Mouse (Mus musculus): ENCODE data around the gene Wars. TPM values are rescaled to one million over a fixed set of nuclear protein-coding genes. Genes with fewer than 3 reads are reported as not detected.
"Not testable (repeated sequence)": the region's sequence is repeated elsewhere in the genome, so short reads cannot be mapped to it uniquely, and the experiment has no call there.

Gene Wars
- polyA plus RNA-seq, 1 experiment from 2014 or later = 103 TPM

DNA sequence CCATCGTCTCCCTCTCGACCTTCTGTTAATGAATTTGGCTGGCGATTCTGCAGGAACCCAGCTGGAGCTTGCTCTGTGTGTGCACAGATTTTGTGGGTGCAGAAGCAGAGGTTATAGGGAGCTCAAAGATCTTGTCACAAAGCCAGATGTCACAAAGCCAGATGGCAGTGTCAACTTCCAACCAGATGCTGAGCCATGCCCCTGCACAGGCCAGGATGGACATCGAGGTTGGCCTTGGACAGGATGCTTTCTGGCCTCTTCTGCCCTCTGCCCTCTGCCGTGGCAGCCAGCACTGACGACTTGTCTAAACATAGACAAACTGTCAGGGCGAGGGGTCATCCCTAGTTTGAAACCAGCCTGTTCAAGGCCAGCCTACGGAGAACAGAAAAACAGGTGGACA lies 43.8 kb downstream of the Wars start:
- peaks cover 9% of the 10 kb centered on the region; the same call in 1 of the 2 replicates for H3K4me1 ChIP-seq
- no peak overlapping the region for H3K9ac ChIP-seq
- H3K4me3 ChIP-seq = no peak overlapping the region
- H3K36me3 ChIP-seq (ENCODE audit: poor library complexity, severe bottlenecking) = peaks cover 27% of the 10 kb centered on the region
- ATAC-seq = no peak
- H3K27ac ChIP-seq = no peak overlapping the region
- no peak overlapping the region for H3K4me2 ChIP-seq
- 81% methylated on average over 8 of the region's 8 CpGs for WGBS
- no peaks in the 10 kb centered on the region for H3K27me3 ChIP-seq
- H3K9me3 ChIP-seq (replicated peaks) = no peaks in the 10 kb centered on the region

DNA sequence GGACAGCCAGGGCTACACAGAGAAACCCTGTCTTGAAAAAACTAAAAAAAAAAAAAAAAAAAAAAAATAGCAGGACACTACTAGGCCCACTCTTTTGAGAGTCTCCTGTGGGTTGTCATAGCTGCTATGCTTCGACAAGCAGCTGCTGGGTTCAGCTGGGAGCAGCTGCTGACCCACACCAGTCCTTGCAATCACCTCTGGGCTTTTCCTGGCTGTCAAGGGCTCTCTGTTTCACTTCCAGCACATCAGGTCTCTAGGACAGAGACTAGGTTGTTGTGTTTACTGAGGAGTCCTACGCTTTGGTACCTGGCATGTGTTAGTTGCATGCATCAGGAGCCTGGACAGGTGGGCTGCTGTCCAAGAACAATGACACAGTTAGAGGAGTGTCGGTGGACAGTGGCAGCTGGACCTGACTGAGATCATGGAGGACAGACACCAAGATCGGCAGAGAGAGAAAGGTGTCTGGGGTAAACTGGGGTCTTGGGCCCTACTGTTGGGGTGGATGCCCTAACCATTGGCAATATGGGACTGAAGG lies 44.4 kb downstream of the Wars start:
- peaks cover 32% of the 10 kb centered on the region for H3K36me3 ChIP-seq (ENCODE audit: poor library complexity, severe bottlenecking)

DNA sequence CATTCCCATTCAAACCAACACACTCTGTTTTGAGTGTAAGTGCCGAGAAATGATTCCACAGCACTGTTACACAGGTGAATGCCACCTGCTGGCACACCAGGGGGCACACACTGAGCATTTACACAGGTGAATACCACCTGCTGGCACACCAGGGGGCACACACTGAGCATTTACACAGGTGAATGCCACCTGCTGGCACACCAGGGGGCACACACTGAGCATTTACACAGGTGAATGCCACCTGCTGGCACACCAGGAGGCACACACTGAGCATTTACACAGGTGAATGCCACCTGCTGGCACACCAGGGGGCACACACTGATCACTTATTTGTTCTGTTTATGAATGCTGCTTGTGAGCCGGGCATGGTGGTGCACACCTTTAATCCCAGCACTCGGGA lies 45.9 kb downstream of the Wars start:
- not testable (repeated sequence) for H3K9me3 ChIP-seq (replicated peaks); H3K27ac ChIP-seq; H3K4me3 ChIP-seq; H3K4me1 ChIP-seq; H3K9ac ChIP-seq; H3K4me2 ChIP-seq; H3K27me3 ChIP-seq; ATAC-seq
- H3K36me3 ChIP-seq (ENCODE audit: poor library complexity, severe bottlenecking) = peaks cover 45% of the 10 kb centered on the region
- WGBS = 85% methylated on average over 3 of the region's 3 CpGs

More for the DNA sequence above, 44.4 kb downstream of the Wars start:
- no peak for ATAC-seq
- Histone ChIP-seq H3K27me3 (no peaks in the 10 kb centered on the region), H3K4me1 (peaks cover 9% of the 10 kb centered on the region; the same call in 1 of the 2 replicates), H3K4me3 (no peak overlapping the region), H3K27ac (no peak overlapping the region), H3K9me3 (replicated peaks) (no peaks in the 10 kb centered on the region), H3K4me2 (no peak overlapping the region), H3K9ac (no peak overlapping the region)
- WGBS = 90% methylated on average over 4 of the region's 4 CpGs

DNA sequence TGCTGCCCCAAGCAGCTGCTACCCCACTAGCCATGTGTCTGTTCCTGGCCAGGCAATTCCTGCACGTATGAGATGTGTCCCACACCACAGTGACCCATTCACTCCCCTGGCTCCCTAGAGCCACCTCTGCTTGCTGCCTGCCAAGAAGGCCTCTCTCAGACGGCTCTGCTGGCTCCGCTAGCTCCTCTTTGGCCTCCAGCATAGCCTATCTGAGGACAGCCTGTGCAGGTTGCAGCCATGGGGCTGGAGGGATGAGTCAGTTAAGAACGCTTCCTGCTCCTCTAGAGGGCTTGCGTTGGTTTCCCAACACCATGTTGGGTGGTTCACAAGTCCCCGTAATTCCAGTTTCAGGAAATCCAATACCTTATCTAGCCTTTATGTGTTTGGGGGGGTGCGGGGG lies 51.3 kb downstream of the Wars start:
- WGBS = 87% methylated on average over 7 of the region's 7 CpGs
- Histone ChIP-seq H3K9ac (no peak overlapping the region), H3K4me1 (peaks cover 15% of the 10 kb centered on the region), H3K4me2 (no peak overlapping the region), H3K9me3 (replicated peaks) (no peaks in the 10 kb centered on the region; the same call in 1 of the 2 replicates), H3K27me3 (no peaks in the 10 kb centered on the region), H3K4me3 (no peak overlapping the region), H3K27ac (no peak overlapping the region), H3K36me3 (ENCODE audit: poor library complexity, severe bottlenecking) (peaks cover 63% of the 10 kb centered on the region)
- no peak for ATAC-seq

DNA sequence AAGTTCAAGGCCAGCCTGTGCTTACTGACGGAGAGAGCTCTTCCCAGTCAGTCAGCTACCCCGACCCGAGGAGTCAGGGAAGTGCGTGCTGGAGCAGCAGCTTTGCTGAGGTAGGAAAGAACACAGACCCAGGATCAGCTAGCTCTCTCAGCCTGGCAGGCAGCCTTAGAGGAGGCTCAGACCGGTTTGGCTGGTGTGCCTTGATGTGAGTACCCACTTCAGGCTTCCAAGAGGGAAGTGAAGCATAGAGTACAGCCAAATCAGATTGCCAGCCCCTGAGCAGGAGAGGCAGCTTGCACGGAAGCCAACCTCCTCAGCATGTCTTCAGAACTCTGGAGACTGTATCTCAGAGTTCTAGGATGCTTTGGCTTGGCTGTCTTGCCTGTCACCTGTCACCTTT lies 52.8 kb downstream of the Wars start:
- Histone ChIP-seq H3K27me3 (no peaks in the 10 kb centered on the region), H3K27ac (no peak overlapping the region), H3K4me1 (peaks cover 30% of the 10 kb centered on the region), H3K36me3 (ENCODE audit: poor library complexity, severe bottlenecking) (peaks cover 58% of the 10 kb centered on the region), H3K4me2 (no peak overlapping the region), H3K4me3 (no peak overlapping the region), H3K9ac (no peak overlapping the region), H3K9me3 (replicated peaks) (no peaks in the 10 kb centered on the region; the same call in 1 of the 2 replicates)
- WGBS = 94% methylated on average over 6 of the region's 6 CpGs
- no peak for ATAC-seq

DNA sequence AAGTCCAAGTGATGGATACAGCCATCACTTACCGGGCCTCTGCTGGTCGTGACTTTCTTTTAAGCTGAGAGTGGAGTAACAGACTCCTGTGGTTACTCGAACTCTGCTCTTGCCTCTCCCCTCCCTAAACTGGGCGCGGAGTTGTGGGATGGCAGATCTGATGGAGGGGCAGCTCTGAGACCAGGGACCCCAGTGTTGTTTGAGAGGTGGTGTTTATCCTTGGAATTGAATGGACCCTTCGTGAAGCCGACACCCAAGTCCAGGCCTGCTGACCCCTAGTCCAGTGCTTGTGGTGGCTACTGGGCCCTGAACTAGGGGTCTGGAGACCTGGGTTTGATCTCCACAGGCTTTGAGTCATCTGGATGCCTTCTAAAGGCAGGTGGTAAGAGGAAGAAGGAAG lies 57.3 kb downstream of the Wars start:
- Histone ChIP-seq H3K9ac (peak overlapping the region; percentile 81), H3K9me3 (replicated peaks) (no peaks in the 10 kb centered on the region), H3K4me1 (peaks cover 61% of the 10 kb centered on the region), H3K4me3 (peak overlapping the region; percentile 74), H3K27me3 (no peaks in the 10 kb centered on the region), H3K27ac (0 out of 2 replicates have a peak overlapping the region, but pooled peaks have one; percentile 87), H3K4me2 (peak overlapping the region; percentile 96), H3K36me3 (ENCODE audit: poor library complexity, severe bottlenecking) (peaks cover 20% of the 10 kb centered on the region)
- 72% methylated on average over 7 of the region's 7 CpGs for WGBS
- ATAC-seq = no peak

DNA sequence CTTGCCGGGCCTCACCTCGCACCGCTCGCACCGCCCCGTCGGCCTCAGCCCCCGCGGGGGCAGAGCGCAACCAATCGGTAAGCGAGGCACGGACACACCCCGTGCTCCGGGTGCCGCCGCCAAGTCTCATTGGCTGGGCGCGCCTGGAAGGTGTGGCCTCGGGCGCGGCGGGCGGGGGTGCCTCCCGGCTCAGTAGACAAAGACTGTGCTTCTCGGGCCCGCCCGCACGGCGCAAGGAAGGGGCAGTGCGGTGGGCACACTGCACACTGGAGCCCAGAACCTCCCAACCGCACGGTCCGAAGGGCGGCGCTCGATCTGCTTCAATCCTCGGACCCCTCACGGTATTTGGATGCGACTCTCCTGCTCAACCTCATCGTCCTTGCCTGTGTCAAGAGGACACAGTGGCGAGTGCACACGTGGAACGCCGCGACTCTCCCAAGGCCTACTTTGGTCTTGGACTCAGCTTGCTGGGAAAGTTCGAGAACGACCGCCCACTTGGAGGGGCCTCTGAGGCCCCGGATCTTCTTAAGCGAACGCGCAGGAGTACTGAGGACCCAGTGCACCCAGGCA lies 58.0 kb downstream of the Wars start, which contains the start of the genes Slc25a29 and Slc25a47:
Gene Slc25a29, minus strand, starts transcription at position 44 of the 570 bp plus-strand sequence.
Gene Slc25a47, plus strand, starts transcription at position 207 of the 570 bp plus-strand sequence.
- Histone ChIP-seq H3K9ac (peak within 1 kb of the TSS; percentile 86), H3K4me2 (peak within 1 kb of the TSS; percentile 96), H3K27ac (peak within 1 kb of the TSS; percentile 87), H3K36me3 (ENCODE audit: poor library complexity, severe bottlenecking) (peaks cover 13% of the 10 kb centered on the region), H3K27me3 (no peaks in the 10 kb centered on the region), H3K4me1 (peaks cover 61% of the 10 kb centered on the region), H3K4me3 (peak within 1 kb of the TSS; percentile 74), H3K9me3 (replicated peaks) (no peaks in the 10 kb centered on the region)
- under 1% methylated on average over 50 of the region's 53 CpGs for WGBS
- peak; percentile 100 for ATAC-seq

DNA sequence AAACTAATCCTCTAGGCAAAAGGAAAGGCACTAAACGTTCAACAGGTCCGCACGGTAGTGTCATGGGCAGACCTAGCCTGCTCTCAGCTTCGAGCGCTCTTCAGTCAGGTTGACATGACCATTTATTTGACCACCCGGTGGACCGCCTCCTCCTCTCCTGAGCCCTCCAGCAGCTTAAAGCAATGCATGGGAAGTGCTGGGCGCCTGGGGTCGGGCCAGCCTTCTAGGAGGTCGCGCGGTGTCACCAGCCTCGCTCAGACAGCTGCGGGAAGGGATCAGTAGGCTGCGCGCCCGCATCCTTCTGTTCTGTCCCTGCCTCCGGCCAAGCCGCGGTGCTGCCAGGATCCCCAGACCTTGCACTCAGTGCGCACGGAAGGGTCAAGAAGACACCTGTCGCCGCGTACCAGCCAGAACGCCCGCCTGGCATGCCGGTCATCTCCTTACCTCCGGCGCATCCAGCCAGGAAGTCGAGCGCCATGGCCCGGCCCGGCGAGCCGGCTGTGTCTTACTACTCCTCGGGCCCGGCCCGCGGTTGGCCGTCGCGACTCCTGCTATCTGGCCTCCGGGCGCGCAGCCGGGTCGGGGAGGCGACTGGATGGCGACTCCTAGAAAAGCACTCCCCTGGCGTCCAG lies 58.6 kb downstream of the Wars start:
- H3K9ac ChIP-seq = peak overlapping the region; percentile 86
- 1% methylated on average over 51 of the region's 51 CpGs for WGBS
- H3K9me3 ChIP-seq (replicated peaks) = no peaks in the 10 kb centered on the region
- H3K36me3 ChIP-seq (ENCODE audit: poor library complexity, severe bottlenecking) = peaks cover 9% of the 10 kb centered on the region
- H3K4me2 ChIP-seq = peak overlapping the region; percentile 96
- peaks cover 61% of the 10 kb centered on the region for H3K4me1 ChIP-seq
- H3K27me3 ChIP-seq = no peaks in the 10 kb centered on the region
- H3K27ac ChIP-seq = no peak overlapping the region
- peak; percentile 22; the same call in 1 of the 2 replicates for ATAC-seq
- H3K4me3 ChIP-seq = peak overlapping the region; percentile 74

DNA sequence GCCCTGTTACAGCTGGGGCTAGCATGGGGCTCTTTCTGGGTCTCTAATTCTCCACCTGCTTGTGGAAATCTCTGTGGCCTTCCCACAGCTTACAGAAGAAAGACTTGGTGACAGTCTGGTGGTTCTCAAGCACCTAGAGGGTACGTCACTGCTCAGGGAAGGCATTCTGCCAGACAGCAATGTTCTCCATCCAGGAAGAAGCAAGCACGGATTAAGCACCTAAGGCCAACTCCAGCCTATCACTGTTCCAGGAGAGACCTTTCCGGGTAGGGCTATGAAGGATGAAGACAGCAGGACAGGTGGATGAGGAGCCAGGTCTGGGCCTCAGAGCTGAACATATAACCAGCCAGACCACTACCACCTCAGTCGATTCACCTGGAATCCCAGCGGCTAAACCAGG lies 59.2 kb downstream of the Wars start:
- Histone ChIP-seq H3K9ac (peak overlapping the region; percentile 86), H3K4me3 (peak overlapping the region; percentile 74), H3K9me3 (replicated peaks) (no peaks in the 10 kb centered on the region), H3K27ac (no peak overlapping the region), H3K4me1 (peaks cover 58% of the 10 kb centered on the region), H3K4me2 (peak overlapping the region; percentile 96), H3K27me3 (no peaks in the 10 kb centered on the region), H3K36me3 (ENCODE audit: poor library complexity, severe bottlenecking) (peaks cover 9% of the 10 kb centered on the region)
- 41% methylated on average over 5 of the region's 5 CpGs for WGBS
- no peak for ATAC-seq

DNA sequence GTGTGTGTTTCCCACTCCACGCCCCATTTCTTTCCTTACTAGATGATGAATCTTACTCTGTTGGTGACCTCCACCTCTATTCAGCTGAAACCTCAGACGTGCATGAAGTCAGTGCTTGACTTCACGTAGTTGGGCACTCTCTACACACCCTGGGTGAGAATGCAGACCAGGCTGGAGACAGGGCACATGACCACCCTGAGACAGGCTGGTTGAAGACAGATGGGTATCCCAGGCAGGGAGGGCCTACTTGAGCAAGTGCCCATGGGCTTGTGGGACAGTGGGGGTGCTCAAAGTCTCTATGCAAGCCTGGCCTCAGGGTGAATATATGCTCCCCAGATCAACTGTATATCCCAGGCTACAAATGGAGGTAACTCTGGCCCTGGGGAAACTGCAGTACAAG lies 59.6 kb downstream of the Wars start:
- Histone ChIP-seq H3K27me3 (no peaks in the 10 kb centered on the region), H3K9ac (peak overlapping the region; percentile 86; the same call in 1 of the 2 replicates), H3K4me2 (peak overlapping the region; percentile 96), H3K4me1 (peaks cover 54% of the 10 kb centered on the region), H3K27ac (no peak overlapping the region), H3K4me3 (peak overlapping the region; percentile 74), H3K36me3 (ENCODE audit: poor library complexity, severe bottlenecking) (peaks cover 9% of the 10 kb centered on the region), H3K9me3 (replicated peaks) (no peaks in the 10 kb centered on the region)
- ATAC-seq = no peak
- 85% methylated on average over 3 of the region's 3 CpGs for WGBS

DNA sequence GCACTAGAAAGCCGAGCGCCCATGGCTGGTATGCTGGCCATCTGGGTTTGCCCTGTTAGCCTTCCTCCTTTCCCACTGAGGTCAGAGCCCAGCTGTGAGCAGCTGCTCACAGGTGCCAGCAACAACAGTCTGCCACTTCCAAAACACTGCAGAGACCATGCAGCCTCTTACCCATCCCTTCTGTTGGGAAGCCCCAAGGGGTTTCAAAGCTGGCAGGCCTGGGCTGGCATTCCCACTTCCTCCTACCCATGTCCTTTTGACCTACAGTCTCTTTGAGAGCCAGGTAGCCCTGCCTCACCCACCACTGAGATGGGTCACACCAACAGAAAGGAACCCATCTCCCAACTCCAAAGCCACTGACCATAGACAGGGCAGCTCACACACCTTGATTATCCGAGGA lies 60.6 kb downstream of the Wars start:
- no peaks in the 10 kb centered on the region for H3K9me3 ChIP-seq (replicated peaks)
- H3K27me3 ChIP-seq = no peaks in the 10 kb centered on the region
- peaks cover 54% of the 10 kb centered on the region for H3K4me1 ChIP-seq
- no peak overlapping the region for H3K27ac ChIP-seq
- H3K4me2 ChIP-seq = no peak overlapping the region
- ATAC-seq = no peak
- 91% methylated on average over 3 of the region's 3 CpGs for WGBS
- no peak overlapping the region for H3K9ac ChIP-seq
- H3K4me3 ChIP-seq = no peak overlapping the region
- peaks cover 11% of the 10 kb centered on the region for H3K36me3 ChIP-seq (ENCODE audit: poor library complexity, severe bottlenecking)

DNA sequence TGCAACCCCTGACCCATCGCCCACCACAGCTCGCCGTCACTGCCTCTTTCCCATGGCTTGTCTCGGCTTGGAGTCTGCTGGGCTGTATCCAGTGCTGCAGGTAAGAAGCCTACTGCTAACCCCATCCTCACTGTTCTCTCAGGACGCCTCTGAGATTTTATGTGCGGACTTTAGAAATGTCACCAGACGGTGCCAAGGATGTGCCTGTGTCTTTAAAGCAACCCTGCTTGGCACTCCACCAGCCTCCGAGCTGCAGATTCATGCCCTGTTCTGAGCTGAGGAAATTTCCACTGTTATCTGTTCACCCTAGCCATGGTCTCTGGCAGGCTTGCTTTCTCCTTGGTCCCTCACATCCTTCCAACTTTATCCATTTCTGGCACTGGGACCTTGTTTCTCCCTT lies 61.1 kb downstream of the Wars start:
- Histone ChIP-seq H3K27me3 (no peaks in the 10 kb centered on the region), H3K27ac (no peak overlapping the region), H3K4me1 (peaks cover 48% of the 10 kb centered on the region), H3K4me2 (no peak overlapping the region), H3K9me3 (replicated peaks) (no peaks in the 10 kb centered on the region), H3K4me3 (no peak overlapping the region), H3K9ac (peak overlapping the region; percentile 2; the same call in 1 of the 2 replicates), H3K36me3 (ENCODE audit: poor library complexity, severe bottlenecking) (peaks cover 14% of the 10 kb centered on the region)
- no peak for ATAC-seq
- WGBS = 88% methylated on average over 8 of the region's 8 CpGs

Measured in forebrain, embryonic 13.5 days (tissue).